7 mouse cellular contexts compared by ENCODE assay signal in the genomic region with DNA sequence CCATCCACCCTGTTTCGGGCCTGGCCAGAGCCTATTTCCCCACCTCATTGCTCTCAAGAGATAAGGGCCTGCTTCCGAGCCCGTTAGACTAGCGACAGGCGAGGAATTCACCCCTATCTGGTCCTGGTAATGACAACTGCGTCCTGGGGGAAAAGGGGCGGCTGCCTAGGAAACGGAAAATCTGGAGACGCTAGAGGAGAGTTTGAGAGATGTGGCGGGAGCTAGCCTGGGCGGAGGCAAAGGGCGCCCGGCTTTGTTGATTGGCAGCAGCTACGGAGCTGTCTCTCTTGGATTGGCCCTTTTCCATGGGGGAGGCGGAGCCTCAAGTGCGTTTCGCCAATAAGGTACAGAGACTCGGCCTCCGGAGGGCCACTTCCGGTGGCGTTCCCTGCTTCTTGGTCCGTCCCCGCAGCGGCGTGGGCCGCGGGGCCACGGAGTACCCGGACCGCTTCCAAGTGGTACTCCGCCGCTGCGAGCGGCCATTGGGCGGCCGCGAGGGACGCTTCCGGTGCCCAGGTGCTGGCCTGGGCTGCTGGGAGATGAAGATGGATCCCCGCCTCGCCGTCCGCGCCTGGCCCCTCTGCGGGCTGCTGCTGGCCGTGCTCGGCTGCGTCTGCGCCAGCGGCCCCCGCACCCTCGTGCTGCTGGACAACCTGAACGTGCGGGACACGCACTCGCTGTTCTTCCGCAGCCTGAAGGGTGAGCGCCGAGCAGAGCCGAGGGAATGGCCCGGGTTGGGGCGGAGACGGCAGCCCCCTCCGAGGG. TPM values are rescaled to one million over a fixed set of nuclear protein-coding genes. Genes with fewer than 3 reads are reported as not detected.
DNase-seq lines count a peak whose midpoint lies in the region; ATAC-seq lines count a peak whose summit lies in the region.

A gene (plus strand): TSS at position 391 of the 765 bp plus-strand sequence.

- ATAC-seq in embryonic facial prominence, embryonic 11.5 days (replicated peaks; ENCODE audit: insufficient number of reproducible peaks, low FRiP score, low TSS enrichment, low read depth), result peak; percentile 99
- ATAC-seq in granulocyte monocyte progenitor cell, adult 5-6 weeks (replicated peaks; ENCODE audit: poor library complexity, severe bottlenecking), result peak; percentile 93
- ATAC-seq in midbrain, embryonic 13.5 days, result peak; percentile 99

- H3K9me3 ChIP-seq in embryonic facial prominence, embryonic 11.5 days (replicated peaks; ENCODE audit: control insufficient read depth, low read length), result no peaks in the 10 kb centered on the region
- H3K9me3 ChIP-seq in limb, embryonic 10.5 days (replicated peaks), result no peaks in the 10 kb centered on the region
- no peaks in the 10 kb centered on the region for H3K9me3 ChIP-seq in midbrain, embryonic 13.5 days

- H3K36me3 ChIP-seq in embryonic facial prominence, embryonic 11.5 days (replicated peaks; ENCODE audit: control insufficient read depth, insufficient read depth, low read depth, low read length), result no peaks in the 10 kb centered on the region
- peaks cover 32% of the 10 kb centered on the region for H3K36me3 ChIP-seq in limb, embryonic 10.5 days
- peaks cover 24% of the 10 kb centered on the region for H3K36me3 ChIP-seq in midbrain, embryonic 13.5 days

- no peaks in the 10 kb centered on the region for H3K27me3 ChIP-seq in embryonic facial prominence, embryonic 11.5 days (ENCODE audit: control insufficient read depth, insufficient read depth, low read length)
- no peaks in the 10 kb centered on the region for H3K27me3 ChIP-seq in limb, embryonic 10.5 days (ENCODE audit: low read depth, poor library complexity, severe bottlenecking)
- H3K27me3 ChIP-seq in midbrain, embryonic 13.5 days, result no peaks in the 10 kb centered on the region

- DNase-seq in adrenal gland, postnatal 14 days, result peak; percentile 99
- DNase-seq in embryonic facial prominence, embryonic 11.5 days (ENCODE audit: low spot score), result peak; percentile 99
- DNase-seq in kidney, adult 11 months, result peak; percentile 98
- peak; percentile 99 for DNase-seq in limb, embryonic 10.5 days (ENCODE audit: low spot score)
- peak; percentile 96 for DNase-seq in spleen, adult 12 weeks (ENCODE audit: low spot score)

- peak within 1 kb of the TSS; percentile 89 for H3K4me2 ChIP-seq in embryonic facial prominence, embryonic 11.5 days (ENCODE audit: low read depth, low read length)
- H3K4me2 ChIP-seq in midbrain, embryonic 13.5 days (replicated peaks), result peak within 1 kb of the TSS; percentile 92

- WGBS in embryonic facial prominence, embryonic 11.5 days, result under 1% methylated on average over 64 of the region's 64 CpGs
- under 1% methylated on average over 64 of the region's 64 CpGs for WGBS in limb, embryonic 10.5 days
- under 1% methylated on average over 64 of the region's 64 CpGs for WGBS in midbrain, embryonic 13.5 days

- peaks cover 4% of the 10 kb centered on the region; the same call in 1 of the 2 replicates for H3K4me1 ChIP-seq in embryonic facial prominence, embryonic 11.5 days (ENCODE audit: control insufficient read depth, insufficient read depth, low read length)
- peaks cover 20% of the 10 kb centered on the region for H3K4me1 ChIP-seq in limb, embryonic 10.5 days
- peaks cover 31% of the 10 kb centered on the region for H3K4me1 ChIP-seq in midbrain, embryonic 13.5 days (replicated peaks)

- H3K27ac ChIP-seq in embryonic facial prominence, embryonic 11.5 days (replicated peaks; ENCODE audit: low read depth, low read length), result peak within 1 kb of the TSS; percentile 38; the same call in 1 of the 2 replicates
- peak within 1 kb of the TSS; percentile 91 for H3K27ac ChIP-seq in limb, embryonic 10.5 days
- H3K27ac ChIP-seq in midbrain, embryonic 13.5 days, result peak within 1 kb of the TSS; percentile 80

- peak within 1 kb of the TSS; percentile 96 for H3K4me3 ChIP-seq in embryonic facial prominence, embryonic 11.5 days (ENCODE audit: low read depth, low read length)
- H3K4me3 ChIP-seq in limb, embryonic 10.5 days, result peak within 1 kb of the TSS; percentile 99
- peak within 1 kb of the TSS; percentile 92 for H3K4me3 ChIP-seq in midbrain, embryonic 13.5 days (replicated peaks)

- H3K9ac ChIP-seq in embryonic facial prominence, embryonic 11.5 days (replicated peaks; ENCODE audit: low read length), result peak within 1 kb of the TSS; percentile 92
- H3K9ac ChIP-seq in midbrain, embryonic 13.5 days (replicated peaks), result peak within 1 kb of the TSS; percentile 94

RNA-seq across cellular contexts. Expression of the gene that starts here (rescaled TPM):
- total RNA-seq in adrenal gland, postnatal 14 days (2021), result 113 and 115 TPM in 2 replicates
- polyA plus RNA-seq in embryonic facial prominence, embryonic 11.5 days (2014; fragmentation: Nextera tagmentation; extraction: Ambion mirVana), result 249 and 259 TPM in 2 replicates
- 318 and 319 TPM in 2 replicates for total RNA-seq in granulocyte monocyte progenitor cell, adult 5-6 weeks (2014; fragmentation: Nextera tagmentation)
- total RNA-seq in granulocyte monocyte progenitor cell, adult 5-6 weeks (2017), result 238 and 289 TPM in 2 replicates
- 311 and 314 TPM in 2 replicates for polyA plus RNA-seq in limb, embryonic 10.5 days (2016; fragmentation: Nextera tagmentation; extraction: Ambion mirVana)
- polyA plus RNA-seq in midbrain, embryonic 13.5 days (2015; fragmentation: Nextera tagmentation; extraction: Ambion mirVana), result 192 and 200 TPM in 2 replicates

Comparison
In these comparisons a context has a peak if more than half of its experiments do, and no peak if none do; other contexts are left out.
1. Peak in every context shown above with its lines: DNase-seq, ATAC-seq, H3K4me3 ChIP-seq and H3K27ac ChIP-seq.
2. H3K27ac ChIP-seq: peak in every context shown above with its lines; median percentile 91 in limb, embryonic 10.5 days; 80 in midbrain, embryonic 13.5 days; 38 in embryonic facial prominence, embryonic 11.5 days.